Mouse (Mus musculus) liver, adult 2 months (tissue): ENCODE results near the gene Ireb2. TPM values are rescaled to one million over a fixed set of nuclear protein-coding genes. Genes with fewer than 3 reads are reported as not detected.
"Not testable (repeated sequence)": the region's sequence is repeated elsewhere in the genome, so short reads cannot be mapped to it uniquely, and the experiment has no call there.

ENCODE experiments used
- DNase-seq: peaks from one replicate; pipeline ENCODE4 v3.0.0-alpha.2; 2011; ENCODE audit warnings: low read depth, low spot score; ENCODE audit errors: extremely low read depth
- H3K27ac ChIP-seq: fragments of 200-500 bp; replicated peaks from 2 replicates; pipeline ENCODE4 v1.5.1; 2012; ENCODE audit warnings: low read depth, mild to moderate bottlenecking, control low read depth, inconsistent platforms, low read length; ENCODE audit not compliant: insufficient read depth
- H3K27me3 ChIP-seq: fragments of 200-500 bp; 2 replicates; pipeline ENCODE4 v1.6.1; 2012; ENCODE audit warnings: mild to moderate bottlenecking, moderate library complexity, low read length, inconsistent platforms; ENCODE audit not compliant: control insufficient read depth, insufficient read depth
- H3K36me3 ChIP-seq: fragments of 200-500 bp; 2 replicates; pipeline ENCODE4 v1.6.1; 2012; ENCODE audit warnings: low read length, inconsistent platforms; ENCODE audit not compliant: control insufficient read depth, insufficient read depth
- H3K4me1 ChIP-seq: fragments of 200-500 bp; 2 replicates; pipeline ENCODE4 v1.6.1; 2011; ENCODE audit warnings: low read length; ENCODE audit not compliant: control insufficient read depth, insufficient read depth
- H3K4me3 ChIP-seq: fragments of 200-500 bp; 2 replicates; pipeline ENCODE4 v1.5.1; 2011; ENCODE audit warnings: low read depth, mild to moderate bottlenecking, control low read depth, low read length, moderate library complexity; ENCODE audit not compliant: insufficient read depth
- H3K79me2 ChIP-seq: fragments of 200-500 bp; 2 replicates; pipeline ENCODE4 v1.6.1; 2012; ENCODE audit warnings: inconsistent platforms, mild to moderate bottlenecking, low read length, moderate library complexity; ENCODE audit not compliant: control insufficient read depth, insufficient read depth
- H3K9ac ChIP-seq: fragments of 200-500 bp; 2 replicates; pipeline ENCODE4 v1.6.1; 2012; ENCODE audit warnings: low read depth, mild to moderate bottlenecking, control low read depth, inconsistent platforms, low read length
- CTCF ChIP-seq: fragments of 200-500 bp; IDR thresholded peaks from 2 replicates; pipeline ENCODE4 v1.5.1; 2011; ENCODE audit warnings: low read depth, low read length, control low read depth
- POLR2A ChIP-seq: fragments of 200-500 bp; IDR thresholded peaks from 2 replicates; pipeline ENCODE4 v1.6.1; 2011; ENCODE audit warnings: low read length, control low read depth; ENCODE audit not compliant: insufficient read depth; ENCODE audit errors: extremely low read depth
- WGBS: fragments of 180-500 bp; shearing (Covaris S2); methylation state at CpG from one replicate; pipeline ENCODE4 v1.1.7; 2018; 5-methylcytosine and 5-hydroxymethylcytosine counted together
- polyA plus RNA-seq: library from polyadenylated mRNA; depleted of rRNA; stranded (reverse); fragments of >200 nt; gene quantifications from 2 replicates; pipeline ENCODE4 v1.2.3, GENCODE M21; 2012
- total RNA-seq: library from RNA; depleted of rRNA; stranded (reverse); fragments of >200 nt; gene quantifications from 2 replicates; pipeline ENCODE4 v1.2.3, GENCODE M21; 2014

Gene Ireb2
- total and polyA plus RNA-seq, 2 experiments: 7.1 to 58.7 TPM

GRCm38 (mm10) chr9:54844556-54845176 lies 18.9 kb upstream of the Ireb2 start:
- DNase-seq: no peak
- Histone ChIP-seq H3K27ac (no peak overlapping the region), H3K4me1 (peaks cover 12% of the 10 kb centered on the region), H3K27me3 (no peaks in the 10 kb centered on the region), H3K79me2 (no peaks in the 10 kb centered on the region), H3K9ac (no peak overlapping the region), H3K4me3 (no peak overlapping the region), H3K36me3 (no peaks in the 10 kb centered on the region)
- TF ChIP-seq POLR2A (no peak), CTCF (no peak)
- WGBS: 83% methylated on average over 3 of the region's 3 CpGs

- no peaks in the 10 kb centered on the region for H3K36me3 ChIP-seq
- TF ChIP-seq POLR2A (no peak), CTCF (no peak)
- no peaks in the 10 kb centered on the region for H3K27me3 ChIP-seq
- peak; percentile 71 for DNase-seq
- no peak overlapping the region for H3K9ac ChIP-seq
- H3K27ac ChIP-seq: peak overlapping the region; percentile 55
- H3K4me1 ChIP-seq: peaks cover 8% of the 10 kb centered on the region
- no peak overlapping the region for H3K4me3 ChIP-seq
- H3K79me2 ChIP-seq: no peaks in the 10 kb centered on the region
Measured at GRCm38 (mm10) chr9:54848203-54848602, 15.4 kb upstream of the Ireb2 start.

DNA sequence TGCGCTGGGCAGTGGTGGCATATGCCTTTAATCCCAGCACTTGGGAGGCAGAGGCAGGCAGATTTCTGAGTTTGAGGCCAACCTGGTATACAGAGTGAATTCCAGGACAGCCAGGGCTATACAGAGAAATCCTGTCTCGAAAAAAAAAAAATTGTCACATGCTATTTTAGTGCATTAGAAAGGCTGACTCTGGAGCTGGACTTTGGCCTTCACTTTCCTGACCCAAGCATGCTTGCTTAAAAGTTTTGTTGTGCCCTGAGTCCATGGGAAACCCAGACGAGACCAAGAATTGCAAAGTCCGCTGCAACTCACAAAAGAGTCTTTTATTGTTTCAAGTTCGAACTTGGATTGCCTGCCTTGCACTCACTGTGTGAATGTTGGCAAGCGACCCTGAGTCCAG lies 10.6 kb upstream of the Ireb2 start:
- Histone ChIP-seq H3K4me1 (peaks cover 14% of the 10 kb centered on the region), H3K27ac (peak overlapping the region; percentile 89)
- not testable (repeated sequence) for H3K4me3 ChIP-seq, H3K79me2 ChIP-seq, H3K36me3 ChIP-seq, H3K27me3 ChIP-seq, H3K9ac ChIP-seq
- peak; percentile 94 for DNase-seq
- WGBS: 39% methylated on average over 6 of the region's 6 CpGs

GRCm38 (mm10) chr9:54853619-54854018 lies 10.0 kb upstream of the Ireb2 start:
- Histone ChIP-seq H3K79me2 (no peaks in the 10 kb centered on the region), H3K4me1 (peaks cover 14% of the 10 kb centered on the region), H3K36me3 (no peaks in the 10 kb centered on the region), H3K27me3 (no peaks in the 10 kb centered on the region), H3K9ac (no peak overlapping the region; the same call in 1 of the 2 replicates), H3K4me3 (no peak overlapping the region), H3K27ac (peak overlapping the region; percentile 56; the same call in 1 of the 2 replicates)
- DNase-seq: no peak
- TF ChIP-seq CTCF (no peak), POLR2A (no peak)
- 77% methylated on average over 4 of the region's 4 CpGs for WGBS

- Histone ChIP-seq H3K27me3 (no peaks in the 10 kb centered on the region), H3K27ac (no peak overlapping the region)
- DNase-seq: peak; percentile 42
Measured at GRCm38 (mm10) chr9:54855638-54856037, 8.0 kb upstream of the Ireb2 start.

GRCm38 (mm10) chr9:54856121-54856520 lies 7.5 kb upstream of the Ireb2 start:
- H3K79me2 ChIP-seq: no peaks in the 10 kb centered on the region
- 89% methylated on average over 6 of the region's 6 CpGs for WGBS
- TF ChIP-seq CTCF (no peak), POLR2A (no peak)

More at GRCm38 (mm10) chr9:54855638-54856037, 8.0 kb upstream of the Ireb2 start:
- no peaks in the 10 kb centered on the region for H3K79me2 ChIP-seq
- no peak overlapping the region for H3K9ac ChIP-seq
- peaks cover 15% of the 10 kb centered on the region for H3K4me1 ChIP-seq
- no peak for TF ChIP-seq CTCF
- TF ChIP-seq POLR2A: no peak
- no peak overlapping the region for H3K4me3 ChIP-seq
- 58% methylated on average over 6 of the region's 6 CpGs for WGBS
- H3K36me3 ChIP-seq: no peaks in the 10 kb centered on the region

More at GRCm38 (mm10) chr9:54856121-54856520, 7.5 kb upstream of the Ireb2 start:
- no peak for DNase-seq
- Histone ChIP-seq H3K4me3 (no peak overlapping the region), H3K27ac (no peak overlapping the region), H3K36me3 (no peaks in the 10 kb centered on the region), H3K27me3 (no peaks in the 10 kb centered on the region), H3K4me1 (peaks cover 19% of the 10 kb centered on the region), H3K9ac (no peak overlapping the region)
